Mouse (Mus musculus): Measurements from ENCODE around the gene Olfr1113.
"Not testable (repeated sequence)": the region's sequence is repeated elsewhere in the genome, so short reads cannot be mapped to it uniquely, and the experiment has no call there.

The Olfr1113 gene

DNA sequence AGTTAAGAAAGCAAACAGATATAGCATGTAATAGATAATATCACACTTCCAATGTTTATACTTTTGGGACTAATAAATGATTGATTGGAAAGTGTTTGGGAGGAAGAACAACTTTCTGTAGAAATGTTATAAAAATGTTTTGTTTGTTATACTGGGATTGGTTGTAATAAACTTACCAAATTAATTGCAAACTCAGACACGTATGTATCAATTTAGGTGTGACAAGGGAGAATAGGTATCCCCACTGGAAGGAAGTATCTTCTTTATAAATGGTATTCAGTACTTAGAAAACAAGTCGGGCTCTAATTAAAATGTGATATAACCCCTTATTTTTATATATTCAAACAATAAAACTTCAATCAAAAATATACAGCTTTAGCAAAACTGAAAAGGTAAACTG is at the start of gene Olfr1113:
Gene Olfr1113, plus strand, starts transcription at position 301 of the 400 bp plus-strand sequence.
- DNase-seq: no peak

DNA sequence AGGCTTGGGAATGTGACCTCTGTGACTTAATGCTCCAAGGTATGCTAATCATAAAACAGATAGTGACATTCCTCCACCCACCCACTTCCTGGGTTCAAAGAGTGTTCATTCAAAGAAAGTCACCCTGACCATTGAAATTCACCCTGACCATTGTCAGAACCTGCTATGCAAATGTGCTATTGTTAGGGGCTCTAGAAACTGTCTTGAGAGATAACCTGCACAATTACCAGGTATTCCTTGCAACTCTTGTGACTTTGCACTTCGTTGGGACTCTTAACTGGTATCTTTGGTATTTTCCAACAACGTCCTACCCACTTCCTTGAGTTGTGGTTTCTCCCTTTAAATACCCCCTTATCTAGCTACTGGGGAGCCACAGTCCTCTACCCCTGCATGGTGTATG is 41.0 kb upstream of the Olfr1113 start:
- not testable (repeated sequence) for DNase-seq

DNA sequence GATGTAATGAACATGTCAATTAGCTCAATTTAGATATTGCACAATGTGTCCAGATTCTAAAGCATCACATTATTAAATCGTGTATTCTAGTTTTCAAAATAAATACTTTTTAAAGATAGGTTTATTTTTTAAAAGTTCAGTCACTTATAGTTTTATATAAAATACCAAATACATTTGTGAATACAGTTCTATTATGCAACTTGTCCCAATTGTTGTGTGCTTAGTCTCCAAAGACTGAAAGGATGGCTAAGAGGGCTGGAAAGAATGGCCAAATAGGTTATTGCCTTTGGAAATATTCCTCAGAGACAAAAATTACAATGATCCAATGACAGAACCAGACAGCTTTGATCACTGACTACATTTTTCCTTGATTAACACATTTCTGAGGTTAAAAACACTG is 21.3 kb upstream of the Olfr1113 start, which contains the start of gene Olfr1112:
Gene Olfr1112, plus strand, starts transcription at position 301 of the 400 bp plus-strand sequence.
- DNase-seq: no peak

DNA sequence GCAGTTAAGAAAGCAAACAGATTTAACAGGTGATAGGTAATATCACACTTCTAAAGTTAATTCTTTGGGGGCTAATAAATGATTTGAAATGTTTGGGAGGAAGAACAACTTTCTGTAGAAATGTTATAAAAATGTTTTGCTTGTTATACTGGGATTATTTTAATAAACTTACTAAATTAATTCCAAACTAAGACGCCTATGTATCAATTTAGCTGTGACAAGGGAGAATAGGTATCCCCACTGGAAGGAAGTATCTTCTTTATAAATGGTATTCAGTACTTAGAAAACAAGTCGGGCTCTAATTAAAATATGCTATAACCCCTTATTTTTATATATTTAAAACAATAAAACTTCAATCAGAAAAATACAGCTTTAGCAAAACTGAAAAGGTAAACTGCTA is 38.9 kb downstream of the Olfr1113 start, which contains the start of gene Olfr1115:
Gene Olfr1115, plus strand, starts transcription at position 301 of the 400 bp plus-strand sequence.
- no peak for DNase-seq
